Mouse (Mus musculus) layer of hippocampus, adult 9-11 months (tissue): Measurements from ENCODE around the gene Ccdc141.

Experiments used
- DNase-seq: peaks from one replicate; pipeline ENCODE4 v3.0.0; 2022

The Ccdc141 gene

DNA sequence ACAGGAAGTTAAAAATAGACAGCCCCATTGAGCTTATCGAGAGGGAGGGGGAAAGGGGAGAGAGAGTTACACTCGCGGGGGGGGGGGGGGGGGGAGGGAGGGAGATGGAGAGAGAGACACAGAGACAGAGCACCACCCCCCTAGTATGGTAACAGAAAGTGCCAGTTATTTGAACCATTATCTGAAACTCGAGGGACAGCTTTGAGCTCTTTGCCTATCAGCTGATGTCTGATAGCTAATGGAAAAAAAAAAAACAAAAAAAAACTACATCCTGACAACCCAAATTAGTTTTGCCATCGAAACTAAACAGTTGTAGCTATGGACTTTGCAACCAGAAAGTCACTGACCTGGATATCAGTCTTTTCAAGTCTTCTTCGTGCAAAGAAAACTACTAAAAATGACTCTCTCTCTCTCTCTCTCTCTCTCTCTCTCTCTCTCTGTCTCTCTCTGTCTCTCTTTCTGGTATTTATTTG is at the start of gene Ccdc141:
TSS of gene Ccdc141 (minus strand) at position 4 of the 473 bp plus-strand sequence.
- no peak for DNase-seq

DNA sequence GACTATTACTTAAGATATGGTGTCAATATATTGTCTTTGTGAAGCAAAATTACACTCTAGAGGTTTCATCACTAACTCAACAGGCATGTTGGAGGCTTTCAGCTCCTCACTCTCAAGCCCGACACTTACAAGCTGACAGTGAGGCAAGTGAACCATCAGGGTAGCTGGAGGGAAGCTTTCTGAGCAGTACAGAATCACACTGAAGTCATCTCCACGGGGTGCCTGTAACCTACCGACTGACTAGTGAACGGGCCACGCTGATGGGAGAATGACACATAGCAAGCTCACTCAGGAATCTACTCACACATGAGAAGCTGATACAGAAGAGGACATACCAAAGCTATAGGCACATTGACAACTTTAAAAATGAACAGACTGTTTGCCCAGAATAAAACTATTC is 42.4 kb upstream of the Ccdc141 start:
- DNase-seq: no peak

DNA sequence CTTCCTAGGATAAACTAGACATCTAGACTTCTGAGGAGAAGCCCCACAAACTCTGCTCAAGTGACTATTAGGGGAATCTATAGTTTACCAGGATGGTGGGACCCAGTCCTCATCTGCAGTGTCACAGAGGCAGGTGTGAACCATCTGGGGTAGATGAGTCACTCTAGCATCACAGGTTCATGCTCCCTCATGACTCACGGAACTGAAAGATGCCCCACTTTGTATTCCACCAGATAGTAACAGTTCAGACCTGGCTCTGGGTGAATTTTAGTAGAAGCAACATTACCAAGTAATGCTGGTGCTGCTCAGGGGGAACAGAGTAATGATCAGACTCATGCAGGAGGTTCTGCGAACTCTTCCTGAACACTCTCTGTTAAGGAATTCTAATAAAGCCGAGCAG is 36.5 kb upstream of the Ccdc141 start:
- no peak for DNase-seq

DNA sequence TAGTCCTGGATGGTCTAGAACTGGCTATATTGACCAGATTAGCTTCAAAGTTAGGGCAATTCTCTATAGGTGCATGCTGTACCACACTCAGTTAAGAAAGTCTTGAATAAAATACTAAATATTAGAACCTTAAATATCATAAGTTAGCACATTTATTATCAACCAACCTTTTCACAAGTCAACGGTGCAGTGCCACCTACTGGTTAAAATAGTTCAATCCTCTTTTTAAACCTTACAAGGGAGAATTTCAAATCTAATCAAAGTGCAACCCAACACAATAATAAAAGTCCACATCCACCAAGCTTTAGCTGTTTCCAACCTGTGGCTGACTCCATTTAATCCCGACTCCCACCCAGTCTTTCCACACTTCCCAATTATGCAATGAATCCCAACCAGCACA is 33.5 kb upstream of the Ccdc141 start:
- DNase-seq: no peak

DNA sequence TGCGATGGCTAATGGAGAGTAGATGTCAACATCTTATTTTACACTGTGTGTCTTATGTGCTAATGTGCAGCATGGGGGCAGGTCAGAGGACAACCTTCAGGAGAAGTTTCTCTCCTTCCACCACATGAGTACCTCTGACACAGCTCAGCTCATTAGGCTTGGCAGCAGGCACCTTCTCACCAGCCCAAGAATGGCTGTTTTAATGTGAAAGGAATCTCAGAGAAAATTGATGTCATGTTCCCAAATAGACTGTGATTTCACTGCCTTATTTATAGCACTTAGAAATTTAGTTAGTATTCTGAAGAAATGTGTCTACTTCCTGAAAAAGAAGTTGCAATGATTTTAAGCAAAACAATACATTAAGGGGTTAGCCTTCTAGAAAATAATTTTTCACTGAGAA is 31.5 kb upstream of the Ccdc141 start:
- DNase-seq: no peak

DNA sequence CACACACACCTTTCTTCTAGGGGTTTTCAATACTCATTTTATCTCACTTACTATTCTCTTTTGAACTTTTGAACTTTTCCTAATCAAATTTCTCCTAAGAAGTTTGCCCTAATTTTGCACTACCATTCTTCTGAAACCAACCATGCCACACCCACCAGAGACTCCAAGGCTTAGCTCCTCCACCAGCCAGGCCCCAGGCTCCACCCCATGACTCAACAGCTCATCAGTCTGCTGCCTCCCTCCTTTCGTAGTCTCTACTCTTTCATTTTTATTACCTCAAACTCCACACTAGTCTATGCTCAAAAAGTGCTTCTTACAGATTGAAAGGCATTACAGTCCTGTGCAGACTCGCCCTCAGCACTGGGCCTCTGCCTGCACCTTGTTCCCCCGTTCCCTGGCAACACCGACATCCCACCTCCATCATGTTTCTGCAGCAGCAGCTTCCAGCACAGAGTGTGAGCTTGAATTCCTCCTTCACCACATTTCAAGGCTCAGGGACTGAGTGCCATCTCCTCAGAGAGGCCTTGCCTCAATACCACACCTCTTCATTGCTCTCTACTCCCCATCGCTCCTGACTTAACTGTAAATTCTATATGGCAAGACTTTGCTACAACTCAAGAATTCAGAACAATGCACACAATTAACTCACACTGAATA is 30.6 kb upstream of the Ccdc141 start:
- DNase-seq: no peak

DNA sequence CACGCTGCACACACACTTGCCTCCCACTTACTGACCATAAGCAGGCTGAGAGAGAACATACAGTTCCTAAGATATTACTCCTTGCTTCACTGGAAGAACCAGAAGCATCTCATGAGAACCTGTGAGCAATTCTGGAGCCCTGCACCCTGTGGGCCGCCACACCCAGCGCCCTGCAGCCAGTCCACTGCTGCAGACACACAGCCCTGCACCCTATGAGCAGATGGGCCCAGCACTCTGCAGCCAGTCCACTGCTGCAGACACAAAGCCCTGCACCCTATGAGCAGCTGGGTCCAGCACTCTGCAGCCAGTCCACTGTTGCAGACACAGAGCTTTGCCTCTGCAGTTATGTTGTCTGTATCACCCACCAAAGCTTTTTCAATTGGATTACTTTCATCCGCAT is 29.9 kb upstream of the Ccdc141 start:
- DNase-seq: no peak

DNA sequence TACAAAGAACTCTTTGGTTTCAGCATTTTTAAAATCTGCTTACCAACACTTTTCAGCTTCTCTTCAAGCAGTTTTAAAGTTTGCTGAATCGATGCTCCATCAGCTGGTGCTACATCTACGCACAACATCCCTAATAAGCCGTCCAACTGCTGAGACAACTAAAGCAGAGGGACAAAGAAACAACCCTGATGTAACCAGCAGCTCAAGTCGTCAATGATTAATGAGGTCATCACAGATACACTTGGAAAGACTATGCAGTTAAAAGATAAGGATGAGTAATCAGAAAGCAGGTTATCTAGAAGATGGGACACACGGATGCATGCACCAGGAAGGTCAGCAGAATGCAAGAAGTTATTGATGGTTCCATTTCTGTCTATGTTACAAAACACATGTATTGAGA is 27.8 kb upstream of the Ccdc141 start:
- DNase-seq: no peak

DNA sequence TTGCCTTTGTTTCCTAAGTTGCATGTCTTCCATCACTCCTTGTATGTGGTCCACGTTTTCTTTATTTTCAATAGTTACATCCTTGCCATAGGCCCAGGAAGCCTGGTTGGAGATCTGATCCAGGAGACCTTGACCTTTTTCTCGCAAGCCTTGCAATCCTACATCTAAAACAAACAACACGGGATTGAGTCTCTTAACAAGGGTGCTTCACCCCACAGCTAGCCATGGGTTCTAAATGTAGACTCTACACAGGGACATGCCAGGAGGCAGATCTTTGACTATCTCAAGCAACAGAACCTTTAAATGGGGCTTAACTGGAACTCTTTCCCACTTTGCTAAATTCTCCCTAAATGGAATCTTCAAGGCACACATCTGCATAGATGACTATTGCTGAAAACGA is 26.4 kb upstream of the Ccdc141 start:
- DNase-seq: no peak

DNA sequence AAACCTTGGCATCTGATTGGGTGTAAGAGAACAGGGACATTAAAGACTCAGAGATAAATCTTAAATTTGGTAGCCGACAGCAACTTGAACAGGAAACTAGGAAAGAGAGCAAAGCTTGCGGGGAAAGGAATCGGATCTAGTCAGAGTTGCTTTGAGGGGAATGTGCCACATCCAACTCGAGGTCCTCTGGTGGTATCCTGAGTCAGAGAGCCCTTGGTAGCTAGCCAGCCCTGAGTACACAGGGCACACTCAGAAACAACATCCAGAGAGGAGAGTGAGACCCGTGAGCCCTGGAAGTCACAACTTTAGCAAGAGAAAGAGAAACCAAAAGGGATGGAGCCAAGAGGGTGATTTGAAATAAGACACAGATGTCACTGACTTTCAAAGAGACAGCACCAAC is 24.6 kb upstream of the Ccdc141 start:
- DNase-seq: no peak

DNA sequence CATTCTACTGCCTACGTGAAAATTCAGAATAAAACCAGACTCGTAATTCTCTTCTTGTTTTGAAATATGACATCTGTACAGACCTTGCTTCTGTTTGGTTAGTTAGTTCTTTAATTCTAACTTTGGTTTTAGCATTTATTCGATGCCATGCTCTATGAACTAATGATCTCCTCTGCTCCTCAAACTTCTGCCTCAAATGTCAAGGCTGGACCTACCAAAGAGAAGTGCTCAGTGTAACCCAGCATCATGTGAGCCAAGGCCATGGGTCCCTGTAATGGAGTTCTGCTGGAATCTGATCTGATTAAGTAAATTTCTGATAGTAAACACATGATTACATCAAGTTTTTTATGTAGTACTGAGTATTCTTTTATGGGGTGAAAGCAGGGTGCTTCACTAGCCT is 21.4 kb upstream of the Ccdc141 start:
- DNase-seq: no peak

DNA sequence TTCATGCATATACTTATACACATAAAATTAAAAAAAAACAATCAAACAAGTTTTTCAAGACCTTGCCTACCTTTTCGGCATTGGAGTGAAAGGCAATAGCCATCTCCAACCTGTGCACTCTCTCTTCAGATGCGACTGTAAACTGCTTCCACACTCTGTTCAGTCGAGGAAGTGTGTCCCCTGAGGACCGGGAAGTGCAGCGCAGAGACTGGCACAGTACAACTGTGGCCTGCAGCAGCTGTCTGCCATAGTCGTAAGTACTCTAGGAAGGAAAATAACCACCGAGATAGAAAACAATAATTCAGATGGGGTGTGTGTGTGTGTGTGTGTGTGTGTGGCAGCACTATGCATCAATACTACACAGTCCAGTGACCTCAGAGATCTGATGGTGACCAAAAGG is 20.5 kb upstream of the Ccdc141 start:
- no peak for DNase-seq

DNA sequence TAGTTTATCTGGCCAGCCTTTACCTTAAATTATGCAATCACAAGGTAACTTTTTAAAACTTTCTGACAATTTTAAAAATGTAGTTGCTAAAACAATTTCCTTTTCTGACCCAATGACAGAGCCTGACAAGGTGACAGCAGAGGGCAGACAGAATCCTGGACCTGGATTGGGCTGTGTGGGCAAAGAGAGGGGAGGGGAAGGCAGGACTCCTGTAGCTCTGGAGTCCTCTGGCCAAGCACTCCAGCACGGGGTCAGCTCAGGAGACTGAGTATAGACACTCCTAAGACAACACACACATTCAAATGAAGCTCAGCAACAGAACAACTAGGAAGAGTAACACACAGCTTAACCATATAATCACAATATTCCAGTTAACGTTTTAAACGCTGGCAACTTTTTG is 19.9 kb upstream of the Ccdc141 start:
- no peak for DNase-seq

DNA sequence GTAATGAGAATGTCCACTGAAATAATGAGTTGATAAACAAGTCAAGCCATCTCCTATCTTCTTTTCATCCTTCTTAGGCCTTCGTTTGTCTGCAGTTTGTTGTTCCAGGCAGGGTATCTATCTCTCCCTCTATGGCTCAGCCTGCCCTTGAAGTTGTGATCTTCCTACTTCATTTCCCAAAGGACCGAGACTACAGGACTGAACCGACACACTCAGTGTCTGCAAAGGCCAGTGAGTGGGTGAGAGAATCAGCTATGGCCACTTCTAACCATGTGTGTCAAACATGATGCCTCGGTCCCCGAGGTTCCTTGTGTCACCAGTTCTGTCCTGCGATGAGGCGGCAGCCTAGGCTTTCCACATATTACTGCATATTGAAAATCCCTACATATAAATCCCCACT is 19.2 kb upstream of the Ccdc141 start:
- DNase-seq: no peak

DNA sequence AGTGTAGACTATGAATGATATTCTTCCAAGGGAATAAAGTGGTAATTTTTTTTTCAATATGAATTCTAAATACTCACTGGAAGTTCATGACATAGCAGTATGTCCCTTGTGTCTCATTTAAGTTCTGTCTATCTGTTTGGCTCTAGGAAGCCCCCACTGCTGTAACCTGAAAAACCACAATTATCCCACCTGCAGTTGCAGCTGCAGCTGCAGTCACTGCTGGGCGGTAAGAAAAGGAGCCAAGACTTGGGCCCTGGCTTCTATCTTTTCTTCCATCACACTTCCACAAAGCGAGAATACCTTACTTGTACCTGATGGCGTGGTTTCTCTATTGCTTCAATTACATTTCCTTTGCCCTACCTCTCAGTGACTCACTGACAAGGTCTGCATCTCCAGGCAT is 17.1 kb upstream of the Ccdc141 start:
- no peak for DNase-seq

DNA sequence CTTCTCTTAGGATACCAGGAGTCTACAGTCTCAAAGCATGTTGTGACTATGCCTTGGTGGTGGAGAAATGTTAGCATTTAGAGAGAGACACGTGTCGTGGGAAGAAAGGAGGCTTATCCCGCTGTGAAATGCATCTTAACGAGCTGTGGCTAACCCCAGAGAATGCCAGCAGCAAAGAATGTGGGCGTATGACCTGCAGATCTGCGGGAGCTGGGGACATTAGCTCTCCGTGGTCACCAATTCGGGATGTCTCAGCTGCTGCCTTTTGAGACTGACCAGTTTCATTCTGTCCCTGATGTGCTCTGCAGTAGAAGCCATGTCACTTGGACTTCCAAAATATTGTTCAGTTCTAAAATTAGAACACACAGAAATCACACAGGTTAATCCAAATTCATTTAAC is 16.5 kb upstream of the Ccdc141 start:
- DNase-seq: no peak

DNA sequence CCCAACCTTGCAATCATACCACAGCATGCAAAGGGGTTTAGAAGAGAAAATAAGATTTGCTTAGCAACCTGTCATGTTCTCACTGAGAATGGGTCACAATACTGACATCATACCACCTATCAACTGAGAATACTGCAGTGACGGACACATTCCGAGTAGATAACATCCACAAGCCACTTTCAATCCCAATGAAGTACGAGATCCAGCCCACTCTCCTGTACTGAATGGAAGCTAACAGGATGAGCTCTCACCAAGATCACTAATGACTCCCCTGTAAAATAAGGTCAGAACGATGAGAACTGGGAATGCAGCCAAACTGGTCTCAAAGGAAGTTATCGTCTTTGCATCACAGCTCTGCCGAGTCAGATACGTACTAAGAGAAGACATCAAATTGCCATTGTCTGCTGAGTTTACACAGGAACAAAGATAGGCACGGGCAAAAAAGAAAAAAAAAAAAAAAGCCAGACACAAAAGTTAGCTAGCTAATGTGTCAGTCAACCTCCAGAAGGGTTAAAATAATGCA is 13.7 kb upstream of the Ccdc141 start:
- DNase-seq: no peak

DNA sequence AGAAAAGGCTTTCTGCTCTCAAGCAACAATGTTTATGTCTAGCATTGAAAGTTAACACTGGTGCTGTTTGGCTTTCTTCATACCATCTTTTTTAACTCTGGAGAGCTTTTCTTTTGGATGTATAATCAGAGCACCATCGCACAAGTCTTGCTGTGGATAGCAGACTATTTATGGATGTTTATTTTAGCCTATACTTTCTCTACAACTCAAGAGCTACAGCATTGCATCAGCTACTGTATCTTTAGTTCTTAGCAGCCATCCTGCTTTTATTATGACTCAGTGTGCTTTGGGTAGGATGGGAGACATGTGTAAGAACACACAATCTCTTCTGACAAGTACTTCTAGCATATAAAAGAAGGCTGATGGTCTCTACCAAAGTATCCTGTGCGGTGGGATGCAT is 13.2 kb upstream of the Ccdc141 start:
- DNase-seq: no peak

DNA sequence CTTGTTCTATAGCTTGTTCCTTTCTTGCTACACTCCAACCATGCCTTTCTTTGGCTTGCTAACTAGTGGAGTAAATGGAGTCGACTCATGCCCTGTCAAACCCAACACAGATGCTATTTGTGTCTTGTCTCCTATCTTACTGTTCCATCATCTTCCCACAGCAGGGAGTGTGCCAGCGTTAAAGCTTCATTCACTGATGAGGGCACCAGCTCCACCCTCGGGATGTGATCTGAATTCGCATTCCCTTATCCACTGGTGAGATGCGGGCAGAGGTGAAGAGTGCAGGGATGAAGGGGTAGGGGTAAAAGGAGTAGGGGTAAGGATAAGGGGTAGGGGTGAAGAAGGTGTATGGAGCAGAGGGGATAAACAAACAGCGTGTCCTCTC is 12.6 kb upstream of the Ccdc141 start:
- no peak for DNase-seq

DNA sequence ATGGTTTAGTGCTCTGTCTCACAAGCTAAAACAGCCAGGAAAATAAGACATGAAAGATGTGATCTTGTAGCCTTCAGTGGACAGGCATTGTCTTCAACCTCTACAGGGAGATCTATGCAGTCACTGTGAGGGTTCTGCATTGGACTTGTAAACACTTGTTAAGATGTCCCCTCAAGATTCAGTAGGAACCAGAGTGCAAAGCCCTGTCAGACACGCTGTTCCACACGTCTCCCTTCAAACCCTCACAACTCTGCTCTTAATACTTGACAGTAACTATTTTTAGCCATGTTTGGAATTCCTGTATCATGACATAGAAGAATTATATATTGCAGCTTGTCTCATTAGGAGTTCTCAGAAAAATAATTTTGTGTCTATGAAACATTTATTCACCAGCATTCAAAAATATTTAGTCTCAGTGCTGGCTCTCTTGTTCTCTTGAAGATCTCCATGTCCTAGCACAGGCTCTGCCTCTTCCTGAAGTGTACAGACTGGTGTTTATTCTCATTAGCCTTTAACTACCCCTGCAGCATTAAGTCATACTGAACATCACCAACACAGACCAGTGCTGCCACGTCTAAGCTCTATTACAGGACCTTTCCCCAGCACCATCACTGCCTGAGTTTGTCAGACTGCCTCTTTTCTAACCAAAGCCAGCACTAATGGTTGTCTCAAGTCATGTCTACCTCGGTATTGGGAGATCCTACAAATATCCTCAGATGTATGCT is 12.0 kb upstream of the Ccdc141 start:
- DNase-seq: no peak

DNA sequence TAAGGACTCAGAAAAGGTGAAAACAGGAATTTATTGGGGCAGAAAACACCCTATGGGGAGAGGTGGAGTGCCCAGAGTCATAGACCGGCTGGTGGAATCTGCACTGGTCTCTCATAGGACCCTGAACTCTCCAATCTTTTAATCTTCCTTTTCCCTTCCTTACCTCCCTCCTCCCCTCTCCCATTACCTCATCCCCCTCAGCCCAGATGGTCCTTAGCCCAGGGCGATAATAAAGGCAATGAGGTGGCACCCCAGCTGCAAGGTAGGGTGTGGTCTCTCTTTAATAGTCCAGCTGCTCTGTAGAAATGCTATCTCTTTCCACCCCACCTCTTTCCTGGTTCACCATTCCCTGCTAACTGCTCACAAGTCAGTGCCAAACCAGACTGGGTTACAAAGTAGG is 7.0 kb upstream of the Ccdc141 start:
- DNase-seq: no peak

DNA sequence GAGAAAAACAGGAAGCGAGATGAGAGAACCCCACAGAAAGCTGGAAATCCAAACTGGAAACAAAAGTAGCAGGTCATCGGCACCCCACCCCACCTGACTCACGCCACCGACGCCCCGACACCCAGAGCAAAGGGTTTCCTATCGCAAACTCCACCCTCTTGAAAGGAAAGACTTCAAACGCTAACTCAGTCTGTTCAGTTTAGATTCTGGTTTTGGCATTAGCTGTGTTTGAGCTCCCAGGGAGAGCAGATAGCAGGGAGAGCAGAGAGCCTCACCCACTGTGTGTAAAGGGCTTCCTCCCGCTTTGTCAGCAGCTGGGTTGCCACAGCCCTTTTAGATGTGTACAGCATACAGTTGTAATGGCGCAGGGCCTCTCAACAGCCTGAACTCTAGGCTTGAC is 6.0 kb upstream of the Ccdc141 start:
- no peak for DNase-seq

DNA sequence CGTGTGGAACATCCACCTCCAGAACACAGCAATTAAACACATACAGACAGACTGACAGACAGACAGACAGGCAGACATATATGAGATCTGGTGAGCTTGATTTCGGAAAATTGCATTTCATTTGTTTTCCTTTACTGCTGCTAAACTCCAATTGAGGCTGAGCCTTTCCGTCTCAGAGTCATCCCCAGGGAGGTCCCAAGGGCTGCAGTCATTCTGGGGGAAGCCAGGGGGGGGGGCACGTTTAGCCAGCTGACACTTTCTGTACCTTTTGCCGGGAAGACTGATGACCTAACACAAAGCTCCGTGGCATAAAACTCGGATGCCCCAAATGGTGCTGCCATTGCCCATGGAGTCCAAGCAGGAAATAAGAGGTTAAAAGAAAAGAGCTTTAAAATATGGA is 5.0 kb upstream of the Ccdc141 start:
- DNase-seq: no peak

DNA sequence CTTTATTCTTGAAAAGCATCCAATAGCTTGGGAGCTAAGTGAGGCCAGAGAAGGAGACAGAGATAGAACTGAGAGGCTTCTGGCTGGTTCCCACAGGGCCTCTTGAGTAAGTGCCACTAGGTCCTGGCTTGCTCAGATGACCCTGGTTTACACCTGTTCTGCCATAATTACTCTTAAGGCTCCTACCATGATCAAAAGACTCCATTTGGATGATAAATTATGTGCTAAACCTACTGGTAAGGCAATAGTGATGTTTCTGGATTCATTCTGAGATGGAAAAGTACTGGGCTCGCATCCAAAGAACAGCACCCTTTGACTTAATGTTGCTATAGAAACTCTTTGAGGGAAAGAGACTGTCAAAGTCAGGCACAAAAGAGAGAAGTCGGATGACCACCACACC is 3.9 kb upstream of the Ccdc141 start:
- DNase-seq: no peak

DNA sequence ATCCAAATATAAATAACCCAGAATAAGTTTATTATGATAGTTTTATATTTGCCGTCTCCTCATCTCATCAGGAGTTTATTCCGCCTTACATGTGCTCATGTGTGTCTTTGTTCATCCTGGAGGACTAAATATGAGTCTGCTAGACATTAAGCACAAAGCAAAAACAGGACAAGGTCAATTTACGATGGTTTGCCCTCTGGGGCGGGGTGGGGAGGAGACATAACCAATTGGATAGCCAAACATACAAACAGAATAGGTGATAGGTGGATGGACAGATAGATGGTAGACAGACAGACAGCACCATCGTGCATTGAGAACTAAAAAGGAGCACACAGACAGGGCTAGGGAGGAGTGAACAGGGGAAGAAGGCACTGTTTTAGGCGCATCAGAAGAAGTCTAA is 3.4 kb upstream of the Ccdc141 start:
- DNase-seq: no peak
